Mouse (Mus musculus): ENCODE results near the gene Etnk1. TPM values are rescaled to one million over a fixed set of nuclear protein-coding genes. Genes with fewer than 3 reads are reported as not detected.
A peak's percentile ranks its signal among the peaks of the same experiment; 100 is the strongest.

Etnk1 gene
- total and polyA plus RNA-seq, 3 experiments: 27.1 to 33.4 (median 32.8) TPM

DNA sequence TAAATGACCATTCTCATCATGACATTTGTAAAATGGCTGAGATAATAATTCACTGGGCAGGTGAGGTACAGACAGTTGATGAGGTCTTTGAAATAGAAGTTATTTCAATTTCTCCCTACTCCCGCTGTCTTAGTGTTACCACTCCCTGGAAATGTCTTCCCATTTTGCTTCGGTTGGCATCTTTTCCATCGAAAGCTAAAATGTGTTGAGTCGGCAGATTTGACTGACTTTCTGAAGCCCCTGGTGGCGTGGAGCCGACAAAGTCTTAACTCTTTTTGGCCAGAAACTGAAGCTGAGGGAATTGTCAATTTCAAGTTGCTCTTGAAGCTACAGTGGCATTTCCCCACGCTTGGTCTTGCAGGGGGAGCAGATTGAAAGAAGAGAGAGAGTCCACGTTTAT lies 67.8 kb downstream of the Etnk1 start:
- no peak overlapping the region for H3K4me3 ChIP-seq (replicated peaks in 1 of 3; ENCODE audit: low read depth in 2 of 3, low read length in 2 of 3, poor library complexity in 1 of 3)
- no peaks in the 10 kb centered on the region for H3K9me3 ChIP-seq (replicated peaks; ENCODE audit: low read length)
- DNase-seq (ENCODE audit: extremely low read depth): no peak
- dilution Hi-C loops (cut with MboI; ENCODE audit: extremely low pct_ligation_motif_present, extremely low pct_unique_long_range_greater_than_20kb, low sequenced_read_pairs) (no loop called here), in situ Hi-C loops (cut with MboI; ENCODE audit: low pct_ligation_motif_present, low pct_unique_long_range_greater_than_20kb, low sequenced_read_pairs) (no loop called here)
- no peak overlapping the region for H3K27ac ChIP-seq (ENCODE audit: insufficient read depth, low read depth)
- H3K4me1 ChIP-seq (ENCODE audit: control insufficient read depth in 1 of 2, insufficient read depth in 2 of 2): peaks cover 0 to 20% of the 10 kb centered on the region in 2 experiments; a peak in 2 of 4 replicates
- H3K27me3 ChIP-seq (replicated peaks): no peaks in the 10 kb centered on the region
- no peaks in the 10 kb centered on the region for H3K79me2 ChIP-seq (replicated peaks; ENCODE audit: control insufficient read depth, extremely low read depth, insufficient read depth, poor library complexity, severe bottlenecking)
- TF ChIP-seq ZKSCAN1 (IDR thresholded peaks at IDR 0.05; ENCODE audit: borderline replicate concordance, low read depth, low read length) (no peak), NELFE (IDR thresholded peaks at IDR 0.05; ENCODE audit: low read depth, low read length) (no peak), MAFK (IDR thresholded peaks at IDR 0.05; ENCODE audit: insufficient replicate concordance, low read length) (peak; percentile 74)
- H3K36me3 ChIP-seq (replicated peaks in 1 of 2; ENCODE audit: control insufficient read depth in 1 of 2, insufficient read depth in 1 of 2, low read length in 1 of 2): no peaks in the 10 kb centered on the region
- no peak overlapping the region for H3K9ac ChIP-seq (ENCODE audit: insufficient read depth, low read depth)
- no peak overlapping the region for H3K4me2 ChIP-seq (ENCODE audit: insufficient read depth, low read depth, poor library complexity, severe bottlenecking)

DNA sequence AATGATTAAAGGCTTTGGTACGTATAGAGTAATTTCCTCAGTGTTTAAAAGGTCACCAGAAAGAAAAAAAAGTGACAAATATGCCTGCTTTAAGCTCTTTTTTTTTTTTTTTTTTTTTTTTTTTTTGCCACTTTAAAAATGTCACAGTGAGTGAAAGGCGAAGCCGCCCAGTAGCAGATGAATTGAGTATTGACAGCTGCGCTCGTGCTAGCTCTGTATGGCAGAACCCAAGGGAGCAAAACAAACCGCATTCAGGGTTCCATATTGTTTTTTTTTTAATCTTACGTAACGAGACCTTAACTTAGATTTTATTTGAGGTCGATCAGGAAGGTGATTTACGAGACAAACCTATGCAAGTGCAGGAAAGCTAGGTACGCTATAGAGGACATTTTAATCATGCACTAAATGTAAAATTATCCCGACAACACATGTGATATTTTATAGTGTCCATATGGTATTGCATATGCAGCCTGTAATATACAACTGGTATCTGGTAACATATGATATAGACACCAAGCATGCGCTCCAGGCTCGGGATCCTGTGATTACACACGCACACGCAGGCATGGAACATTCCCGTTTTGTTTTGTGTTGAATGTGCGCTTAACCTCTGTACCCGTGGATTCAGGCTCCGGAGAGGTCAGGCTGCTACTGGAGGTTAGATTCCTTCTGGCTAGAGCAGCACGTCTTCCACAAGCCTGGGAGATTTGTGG lies 72.5 kb downstream of the Etnk1 start:
- dilution Hi-C loops (cut with MboI; ENCODE audit: extremely low pct_ligation_motif_present, extremely low pct_unique_long_range_greater_than_20kb, low sequenced_read_pairs): no loop called here
- no peak for TF ChIP-seq CHD1 (IDR thresholded peaks at IDR 0.05; ENCODE audit: low read depth, low read length)
- TF ChIP-seq MAFK (IDR thresholded peaks at IDR 0.05; ENCODE audit: insufficient replicate concordance, low read length): no peak
- no peak for TF ChIP-seq POLR2A (IDR thresholded peaks at IDR 0.05; ENCODE audit: low read depth, low read length)
- no peak for TF ChIP-seq NRF1 (IDR thresholded peaks at IDR 0.05; ENCODE audit: low read depth, low read length)
- TF ChIP-seq CTCF (conservative IDR thresholded peaks at IDR 0.05 in 1 of 2, IDR thresholded peaks at IDR 0.05 in 1 of 2; ENCODE audit: low read depth in 2 of 2, low read length in 2 of 2): no peak
- TF ChIP-seq ZC3H11A (IDR thresholded peaks at IDR 0.05; ENCODE audit: low read depth, low read length): no peak
- TF ChIP-seq ZMIZ1 (IDR thresholded peaks at IDR 0.05; ENCODE audit: low read depth, low read length): no peak
- no peak for TF ChIP-seq NELFE (IDR thresholded peaks at IDR 0.05; ENCODE audit: low read depth, low read length)
- TF ChIP-seq USF2 (conservative IDR thresholded peaks at IDR 0.05; ENCODE audit: low read depth, low read length): no peak
- no peak for TF ChIP-seq JUN (IDR thresholded peaks at IDR 0.05; ENCODE audit: insufficient read depth, low read depth, low read length)
- TF ChIP-seq CHD2 (IDR thresholded peaks at IDR 0.05; ENCODE audit: low read length): no peak
- no peak for TF ChIP-seq IRF4 (IDR thresholded peaks at IDR 0.05; ENCODE audit: low read depth, low read length)
- in situ Hi-C loops (cut with MboI; ENCODE audit: low pct_ligation_motif_present, low pct_unique_long_range_greater_than_20kb, low sequenced_read_pairs): no loop called here

DNA sequence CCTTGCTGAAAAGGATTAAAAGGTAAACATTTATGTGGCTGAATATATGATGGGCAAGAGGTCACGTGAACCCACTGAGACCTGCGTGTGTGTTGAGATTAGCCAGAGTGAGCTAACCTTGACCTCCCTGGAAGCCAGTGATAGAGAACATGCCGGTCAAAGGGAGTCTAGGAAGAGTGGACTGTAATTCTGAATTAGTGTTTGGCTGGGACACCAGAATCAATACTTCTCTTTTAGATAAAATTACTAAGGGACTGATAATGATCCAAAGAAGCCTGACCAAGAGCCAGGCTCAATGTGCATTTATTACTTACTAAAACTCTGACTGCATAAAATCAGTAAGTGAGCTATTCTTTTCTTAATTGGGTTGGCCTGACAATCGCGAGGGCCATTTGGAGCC lies 76.2 kb downstream of the Etnk1 start:
- H3K36me3 ChIP-seq (replicated peaks in 1 of 2; ENCODE audit: control insufficient read depth in 1 of 2, insufficient read depth in 1 of 2, low read length in 1 of 2): no peaks in the 10 kb centered on the region
- dilution Hi-C loops (cut with MboI; ENCODE audit: extremely low pct_ligation_motif_present, extremely low pct_unique_long_range_greater_than_20kb, low sequenced_read_pairs) (no loop called here), in situ Hi-C loops (cut with MboI; ENCODE audit: low pct_ligation_motif_present, low pct_unique_long_range_greater_than_20kb, low sequenced_read_pairs) (no loop called here)
- no peak overlapping the region for H3K4me2 ChIP-seq (ENCODE audit: insufficient read depth, low read depth, poor library complexity, severe bottlenecking)
- no peaks in the 10 kb centered on the region for H3K79me2 ChIP-seq (replicated peaks; ENCODE audit: control insufficient read depth, extremely low read depth, insufficient read depth, poor library complexity, severe bottlenecking)
- no peak overlapping the region for H3K27ac ChIP-seq (ENCODE audit: insufficient read depth, low read depth)
- H3K9ac ChIP-seq (ENCODE audit: insufficient read depth, low read depth): no peak overlapping the region
- no peak for DNase-seq (ENCODE audit: extremely low read depth)
- peaks cover 0 to 5% of the 10 kb centered on the region in 2 experiments; a peak in 1 of 4 replicates for H3K4me1 ChIP-seq (ENCODE audit: control insufficient read depth in 1 of 2, insufficient read depth in 2 of 2)
- no peaks in the 10 kb centered on the region for H3K9me3 ChIP-seq (replicated peaks; ENCODE audit: low read length)
- no peaks in the 10 kb centered on the region for H3K27me3 ChIP-seq (replicated peaks)
- H3K4me3 ChIP-seq (replicated peaks in 1 of 3; ENCODE audit: low read depth in 2 of 3, low read length in 2 of 3, poor library complexity in 1 of 3): no peak overlapping the region
- no peak for TF ChIP-seq USF1 (IDR thresholded peaks at IDR 0.05; ENCODE audit: low read depth, low read length)
- TF ChIP-seq POLR2A (IDR thresholded peaks at IDR 0.05; ENCODE audit: low read depth, low read length): no peak
- no peak for TF ChIP-seq HCFC1 (IDR thresholded peaks at IDR 0.05; ENCODE audit: low read depth, low read length)
- TF ChIP-seq POLR2AphosphoS2 (IDR thresholded peaks at IDR 0.05; ENCODE audit: low read depth, low read length): no peak
- no peak for TF ChIP-seq CHD2 (IDR thresholded peaks at IDR 0.05; ENCODE audit: low read length)
- TF ChIP-seq MAFK (IDR thresholded peaks at IDR 0.05; ENCODE audit: insufficient replicate concordance, low read length): no peak

More for the DNA sequence above, 72.5 kb downstream of the Etnk1 start:
- H3K79me2 ChIP-seq (replicated peaks; ENCODE audit: control insufficient read depth, extremely low read depth, insufficient read depth, poor library complexity, severe bottlenecking): no peaks in the 10 kb centered on the region
- H3K4me3 ChIP-seq (replicated peaks in 1 of 3; ENCODE audit: low read depth in 2 of 3, low read length in 2 of 3, poor library complexity in 1 of 3): no peak overlapping the region
- H3K9ac ChIP-seq (ENCODE audit: insufficient read depth, low read depth): no peak overlapping the region
- no peaks in the 10 kb centered on the region for H3K36me3 ChIP-seq (replicated peaks in 1 of 2; ENCODE audit: control insufficient read depth in 1 of 2, insufficient read depth in 1 of 2, low read length in 1 of 2)
- no peak overlapping the region for H3K27ac ChIP-seq (ENCODE audit: insufficient read depth, low read depth)
- no peaks in the 10 kb centered on the region for H3K27me3 ChIP-seq (replicated peaks)
- H3K4me2 ChIP-seq (ENCODE audit: insufficient read depth, low read depth, poor library complexity, severe bottlenecking): no peak overlapping the region
- no peak for DNase-seq (ENCODE audit: extremely low read depth)
- H3K4me1 ChIP-seq (ENCODE audit: control insufficient read depth in 1 of 2, insufficient read depth in 2 of 2): no peaks in the 10 kb centered on the region
- H3K9me3 ChIP-seq (replicated peaks; ENCODE audit: low read length): no peaks in the 10 kb centered on the region

Data from CH12.LX (cell line).